Mouse (Mus musculus) bone marrow, adult 2 months (tissue): ENCODE data around the gene Gdpd5.

Source experiments
- CTCF ChIP-seq: fragments of 200-500 bp; IDR thresholded peaks from 2 replicates; pipeline ENCODE4 v1.5.1; 2011; ENCODE audit warnings: low read length, control low read depth; ENCODE audit not compliant: control insufficient read depth, insufficient read depth
- POLR2A ChIP-seq: fragments of 200-500 bp; IDR thresholded peaks from 2 replicates; pipeline ENCODE4 v1.6.1; 2011; ENCODE audit warnings: low read depth, mild to moderate bottlenecking, control low read depth, low read length, borderline replicate concordance; ENCODE audit not compliant: control insufficient read depth

GRCm38 (mm10) chr7:99448619-99449018 is 67.4 kb downstream of the Gdpd5 start:
- TF ChIP-seq CTCF (no peak), POLR2A (no peak)
